Mouse (Mus musculus) hindbrain, embryonic 10.5 days (tissue): ENCODE measurements around the gene Rag2. TPM values are rescaled to one million over a fixed set of nuclear protein-coding genes. Genes with fewer than 3 reads are reported as not detected.

Experiments
- DNase-seq: peaks from one replicate; pipeline ENCODE4 v3.0.0-alpha.2; 2017; ENCODE audit warnings: low spot score
- H3K27ac ChIP-seq: fragments of 300-500 bp; sonication (generic); 2 replicates; pipeline ENCODE4 v1.5.1; 2016; ENCODE audit warnings: mild to moderate bottlenecking, moderate library complexity
- H3K27me3 ChIP-seq: fragments of 300-500 bp; sonication (generic); 2 replicates; pipeline ENCODE4 v1.6.1; 2016; ENCODE audit warnings: mild to moderate bottlenecking; ENCODE audit not compliant: poor library complexity, insufficient read depth, severe bottlenecking
- H3K36me3 ChIP-seq: fragments of 300-500 bp; sonication (generic); 2 replicates; pipeline ENCODE4 v1.6.1; 2016; ENCODE audit warnings: mild to moderate bottlenecking, moderate library complexity
- H3K4me1 ChIP-seq: fragments of 300-500 bp; sonication (generic); replicated peaks from 2 replicates; pipeline ENCODE4 v1.6.1; 2016; ENCODE audit warnings: mild to moderate bottlenecking
- H3K4me3 ChIP-seq: fragments of 300-500 bp; sonication (generic); 2 replicates; pipeline ENCODE4 v1.5.1; 2016; ENCODE audit warnings: mild to moderate bottlenecking, moderate library complexity
- H3K9me3 ChIP-seq: fragments of 300-500 bp; sonication (generic); 2 replicates; pipeline ENCODE4 v1.6.1; 2016; ENCODE audit warnings: mild to moderate bottlenecking, moderate library complexity
- WGBS: fragments of 180-500 bp; shearing (Covaris S2); methylation state at CpG from one replicate; pipeline ENCODE4 v1.1.7; 2016; 5-methylcytosine and 5-hydroxymethylcytosine counted together
- polyA plus RNA-seq: library from polyadenylated mRNA; unstranded; fragments of >200 nt; fragmentation: Nextera tagmentation; extraction: Ambion mirVana; gene quantifications from 2 replicates; pipeline ENCODE4 v1.2.1, GENCODE M21; 2016

The Rag2 gene
- polyA plus RNA-seq, 1 experiment from 2014 or later = not detected

DNA sequence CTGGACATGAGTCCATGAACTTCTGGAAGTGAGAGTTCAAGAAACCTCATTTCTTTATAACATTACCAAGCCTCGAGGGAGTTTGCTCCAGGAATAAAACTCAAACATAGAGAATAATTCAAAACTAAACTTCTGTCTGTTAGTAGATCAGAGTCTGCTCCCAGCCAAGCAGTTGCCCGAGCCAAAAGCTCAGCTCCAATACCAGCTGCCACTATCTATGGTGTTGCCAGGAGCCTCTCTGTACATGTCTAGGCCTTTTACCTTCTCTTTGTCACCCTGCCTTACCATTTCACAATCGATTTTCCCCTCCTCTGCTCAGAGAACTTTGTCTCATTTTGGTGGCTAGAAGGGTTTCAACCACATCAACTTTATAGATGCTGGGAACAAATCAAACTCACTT, 49.0 kb downstream of the Rag2 start:
- Histone ChIP-seq H3K27me3 (no peaks in the 10 kb centered on the region; the same call in 1 of the 2 replicates), H3K9me3 (no peaks in the 10 kb centered on the region), H3K27ac (no peak overlapping the region), H3K4me1 (no peaks in the 10 kb centered on the region), H3K4me3 (no peak overlapping the region), H3K36me3 (no peaks in the 10 kb centered on the region)
- WGBS = 79% methylated on average over 3 of the region's 3 CpGs
- no peak for DNase-seq

DNA sequence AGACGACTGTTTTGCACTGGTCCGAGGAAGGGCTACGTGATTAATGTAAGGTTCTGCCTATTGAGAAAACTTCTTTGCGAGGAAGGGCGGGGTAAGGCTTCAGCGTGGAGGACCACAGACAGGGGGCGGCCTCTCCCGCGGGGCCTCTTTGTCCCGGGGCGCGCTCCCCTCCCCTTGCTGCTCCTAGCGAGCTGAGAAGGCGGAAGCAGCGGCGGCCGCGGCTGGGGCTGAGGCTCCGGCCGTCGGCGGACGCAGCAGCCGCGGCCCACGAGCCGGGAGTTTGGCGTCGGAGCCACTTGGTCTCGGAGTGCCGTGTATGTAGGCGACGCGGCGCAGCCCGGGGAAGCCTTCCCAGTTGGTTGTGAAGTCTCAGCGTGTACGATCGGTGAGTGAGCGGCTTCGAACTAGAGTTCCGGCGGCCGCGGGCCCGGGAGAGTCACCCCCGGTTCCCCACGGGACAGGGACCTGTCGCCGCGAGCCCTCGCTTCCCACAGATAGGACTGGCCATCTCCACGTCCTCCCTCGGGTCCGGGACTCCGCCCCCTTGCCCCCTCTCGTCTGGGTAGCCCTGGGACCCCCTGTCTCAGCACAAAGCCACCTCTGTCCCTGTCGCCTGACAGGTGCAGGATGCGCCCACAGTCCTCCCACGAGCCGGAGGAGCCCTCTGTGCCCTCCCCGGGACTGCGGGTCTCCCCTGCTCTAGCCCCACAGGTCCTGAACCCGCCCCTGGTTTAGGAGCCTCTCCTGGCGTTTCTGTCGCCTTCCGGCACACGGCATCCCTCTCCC, 53.9 kb downstream of the Rag2 start, which contains the start of gene Traf6:
Gene Traf6 (plus strand): TSS at position 194 of the 786 bp plus-strand sequence.
- peak within 1 kb of the TSS; percentile 76 for H3K4me3 ChIP-seq
- under 1% methylated on average over 68 of the region's 68 CpGs for WGBS
- H3K9me3 ChIP-seq = no peaks in the 10 kb centered on the region
- no peaks in the 10 kb centered on the region; the same call in 1 of the 2 replicates for H3K27me3 ChIP-seq
- peaks cover 12% of the 10 kb centered on the region for H3K4me1 ChIP-seq
- peak within 1 kb of the TSS; percentile 88 for H3K27ac ChIP-seq
- peaks cover 14% of the 10 kb centered on the region; the same call in 1 of the 2 replicates for H3K36me3 ChIP-seq
- DNase-seq = peak; percentile 86

DNA sequence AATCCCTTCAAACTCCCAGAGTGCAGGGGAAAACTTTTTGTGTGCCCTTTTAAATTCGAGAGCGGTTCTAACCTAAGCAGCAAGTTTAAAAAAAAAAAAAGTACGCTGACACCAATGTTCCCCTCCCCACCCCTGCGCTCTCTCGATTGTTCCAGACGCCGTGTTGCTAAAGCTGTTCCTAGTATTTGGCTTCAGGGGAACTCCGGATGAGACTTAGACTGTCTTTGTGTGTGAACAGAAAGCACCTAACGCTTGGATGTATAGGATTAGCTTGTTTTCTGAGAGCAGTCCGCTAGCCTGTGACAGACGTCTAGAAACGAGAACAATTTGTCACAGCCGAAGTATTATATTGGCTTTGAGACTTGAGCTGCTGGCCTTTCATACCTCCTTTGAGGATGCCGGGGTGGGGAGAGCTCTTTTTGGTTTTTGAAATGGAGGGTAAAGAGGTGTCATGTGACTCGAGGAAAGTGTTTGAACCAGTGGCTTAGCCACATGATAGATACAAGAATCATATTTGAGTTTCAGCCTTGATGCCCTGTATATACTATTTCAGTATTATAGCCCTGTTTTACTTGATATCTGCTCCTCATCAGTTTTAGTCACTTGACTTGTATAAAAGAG, 54.8 kb downstream of the Rag2 start:
- DNase-seq = peak; percentile 19

More for the DNA sequence above, 54.8 kb downstream of the Rag2 start:
- 5% methylated on average over 15 of the region's 15 CpGs for WGBS
- H3K36me3 ChIP-seq = peaks cover 20% of the 10 kb centered on the region
- H3K4me3 ChIP-seq = peak overlapping the region; percentile 76
- peak overlapping the region; percentile 88 for H3K27ac ChIP-seq
- H3K9me3 ChIP-seq = no peaks in the 10 kb centered on the region
- peaks cover 12% of the 10 kb centered on the region for H3K4me1 ChIP-seq
- no peaks in the 10 kb centered on the region; the same call in 1 of the 2 replicates for H3K27me3 ChIP-seq

Other genes with a start within 250 kb of the Rag2 start
- 0.06 and 0.09 TPM in 2 replicates for gene Rag1, start 24.8 kb downstream of the Rag2 start, polyA plus RNA-seq
- 56.5 and 58.0 TPM in 2 replicates for gene B230118H07Rik, start 24.8 kb downstream of the Rag2 start, polyA plus RNA-seq
- 13.4 and 15.1 TPM in 2 replicates for gene Traf6, start 53.7 kb downstream of the Rag2 start, polyA plus RNA-seq